Mouse (Mus musculus) ES-Bruce4 (cell line): ENCODE data around the gene Fuca2. TPM values are rescaled to one million over a fixed set of nuclear protein-coding genes. Genes with fewer than 3 reads are reported as not detected.
"Not testable (repeated sequence)": the region's sequence is repeated elsewhere in the genome, so short reads cannot be mapped to it uniquely, and the experiment has no call there.

ENCODE experiments used
- H3K27ac ChIP-seq: 2 replicates; pipeline ENCODE4 v1.5.1; 2012; ENCODE audit warnings: low read length, inconsistent platforms; ENCODE audit not compliant: insufficient read depth
- H3K27me3 ChIP-seq: 2 replicates; pipeline ENCODE4 v1.6.1; 2012; ENCODE audit warnings: mild to moderate bottlenecking, low read length, inconsistent platforms; ENCODE audit not compliant: control insufficient read depth, poor library complexity, insufficient read depth, severe bottlenecking
- H3K36me3 ChIP-seq: 2 replicates; pipeline ENCODE4 v1.6.1; 2012; ENCODE audit warnings: inconsistent platforms, mild to moderate bottlenecking, low read length, moderate library complexity; ENCODE audit not compliant: control insufficient read depth, poor library complexity, insufficient read depth, severe bottlenecking
- H3K4me1 ChIP-seq: one replicate; pipeline ENCODE4 v1.8.1; 2011; ENCODE audit warnings: low read length; ENCODE audit not compliant: control insufficient read depth, insufficient read depth
- H3K4me3 ChIP-seq: 2 replicates; pipeline ENCODE4 v1.5.1; 2011; ENCODE audit warnings: low read depth, mild to moderate bottlenecking, low read length
- H3K9ac ChIP-seq: 2 replicates; pipeline ENCODE4 v1.6.1; 2012; ENCODE audit warnings: low read depth, mild to moderate bottlenecking, inconsistent platforms; ENCODE audit not compliant: poor library complexity, severe bottlenecking
- H3K9me3 ChIP-seq: replicated peaks from 2 replicates; pipeline ENCODE4 v1.6.1; 2012; ENCODE audit warnings: mild to moderate bottlenecking, low read length, inconsistent platforms; ENCODE audit not compliant: control insufficient read depth, poor library complexity, insufficient read depth, severe bottlenecking
- CTCF ChIP-seq: IDR thresholded peaks from one replicate; pipeline ENCODE4 v1.8.1; 2011; ENCODE audit warnings: low read depth, low read length
- EP300 ChIP-seq: IDR thresholded peaks from 2 replicates; pipeline ENCODE4 v1.6.1; 2011; ENCODE audit warnings: low read depth, low read length; ENCODE audit not compliant: insufficient read depth
- POLR2A ChIP-seq: IDR thresholded peaks from one replicate; pipeline ENCODE4 v1.8.1; 2011; ENCODE audit warnings: low read length; ENCODE audit not compliant: insufficient read depth
- polyA plus RNA-seq: library from polyadenylated mRNA; stranded (reverse); fragments of >200 nt; gene quantifications from 2 replicates; pipeline ENCODE4 v1.2.4, GENCODE M21; 2011; ENCODE audit warnings: low read depth; ENCODE audit not compliant: missing spikeins, insufficient read depth, insufficient read length

Gene Fuca2
- 27.2 and 31.9 TPM in 2 replicates for polyA plus RNA-seq

DNA sequence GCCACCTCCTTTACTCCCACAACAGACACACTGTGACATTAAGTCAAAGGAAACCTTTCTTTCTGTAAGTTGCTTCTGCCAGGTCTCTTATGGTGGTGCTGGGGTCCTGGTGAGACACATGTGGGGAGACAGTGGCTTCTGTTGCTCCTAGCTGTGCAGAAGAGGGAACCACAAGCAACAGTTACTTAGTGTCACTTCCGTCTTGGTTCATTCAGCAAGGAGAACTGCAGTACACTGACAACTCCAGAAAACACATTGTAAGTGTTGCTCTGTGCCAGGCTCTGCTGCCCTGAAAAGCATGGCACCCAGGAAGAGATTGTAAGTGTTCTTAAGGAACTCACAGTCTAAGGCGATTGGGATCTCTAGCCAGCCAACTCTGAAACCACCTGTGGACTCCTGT is at the start of gene Fuca2:
Fuca2 (plus strand) TSS at position 210 of the 400 bp plus-strand sequence.
- peaks cover 2% of the 10 kb centered on the region for H3K4me1 ChIP-seq
- H3K4me3 ChIP-seq, result no peak within 1 kb of the TSS
- no peak within 1 kb of the TSS for H3K9ac ChIP-seq
- no peak within 1 kb of the TSS for H3K27ac ChIP-seq
- H3K36me3 ChIP-seq, result no peaks in the 10 kb centered on the region
- H3K27me3 ChIP-seq, result no peaks in the 10 kb centered on the region
- TF ChIP-seq POLR2A (no peak), CTCF (no peak), EP300 (no peak)
- H3K9me3 ChIP-seq, result no peaks in the 10 kb centered on the region

- Histone ChIP-seq H3K27ac (no peak overlapping the region), H3K9me3 (0 out of 2 replicates have a peak, but pooled peaks cover 5% of the 10 kb centered on the region), H3K4me1 (no peaks in the 10 kb centered on the region), H3K36me3 (no peaks in the 10 kb centered on the region), H3K4me3 (no peak overlapping the region), H3K9ac (no peak overlapping the region), H3K27me3 (no peaks in the 10 kb centered on the region)
- TF ChIP-seq EP300, result no peak
- TF ChIP-seq POLR2A, result no peak
- TF ChIP-seq CTCF, result no peak
These were observed 47.7 kb upstream of the Fuca2 start for GRCm38 (mm10) chr10:13451640-13452039.

- Histone ChIP-seq H3K27ac (no peak overlapping the region), H3K9ac (no peak overlapping the region)
These were observed 45.9 kb upstream of the Fuca2 start for GRCm38 (mm10) chr10:13453200-13453990.

GRCm38 (mm10) chr10:13464295-13464694 is 35.0 kb upstream of the Fuca2 start:
- H3K27me3 ChIP-seq, H3K27ac ChIP-seq, H3K9ac ChIP-seq, H3K36me3 ChIP-seq, H3K4me3 ChIP-seq, H3K9me3 ChIP-seq, H3K4me1 ChIP-seq: not testable (repeated sequence)

More at GRCm38 (mm10) chr10:13453200-13453990, 45.9 kb upstream of the Fuca2 start:
- no peaks in the 10 kb centered on the region for H3K27me3 ChIP-seq
- H3K4me3 ChIP-seq, result no peak overlapping the region
- H3K9me3 ChIP-seq, result 0 out of 2 replicates have a peak, but pooled peaks cover 5% of the 10 kb centered on the region
- H3K36me3 ChIP-seq, result no peaks in the 10 kb centered on the region
- TF ChIP-seq CTCF, result no peak
- TF ChIP-seq POLR2A, result no peak
- no peaks in the 10 kb centered on the region for H3K4me1 ChIP-seq

DNA sequence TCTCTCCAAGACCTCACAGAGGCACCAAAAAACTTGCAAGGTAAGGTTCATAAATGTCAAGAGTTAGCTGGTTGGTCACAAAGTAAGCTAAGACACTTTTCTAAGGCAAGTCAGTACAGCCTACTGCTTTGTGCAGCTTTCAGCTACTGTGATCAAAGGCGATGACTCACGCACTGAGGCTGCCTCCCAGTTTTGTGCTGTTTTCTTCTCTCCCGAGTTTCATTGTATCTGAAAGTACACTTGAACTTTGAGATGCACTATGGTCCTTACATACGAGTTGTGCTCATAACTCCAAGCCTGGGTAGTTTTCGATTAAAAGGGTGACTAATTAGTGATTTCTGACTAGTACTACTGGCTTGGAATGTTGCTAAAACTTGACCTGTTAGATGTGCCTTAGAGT is 32.4 kb upstream of the Fuca2 start:
- Histone ChIP-seq H3K27ac (no peak overlapping the region), H3K36me3 (no peaks in the 10 kb centered on the region), H3K9me3 (no peaks in the 10 kb centered on the region), H3K4me3 (no peak overlapping the region), H3K27me3 (no peaks in the 10 kb centered on the region), H3K4me1 (no peaks in the 10 kb centered on the region), H3K9ac (no peak overlapping the region)
- TF ChIP-seq POLR2A, result no peak
- TF ChIP-seq CTCF, result no peak
- TF ChIP-seq EP300, result no peak

DNA sequence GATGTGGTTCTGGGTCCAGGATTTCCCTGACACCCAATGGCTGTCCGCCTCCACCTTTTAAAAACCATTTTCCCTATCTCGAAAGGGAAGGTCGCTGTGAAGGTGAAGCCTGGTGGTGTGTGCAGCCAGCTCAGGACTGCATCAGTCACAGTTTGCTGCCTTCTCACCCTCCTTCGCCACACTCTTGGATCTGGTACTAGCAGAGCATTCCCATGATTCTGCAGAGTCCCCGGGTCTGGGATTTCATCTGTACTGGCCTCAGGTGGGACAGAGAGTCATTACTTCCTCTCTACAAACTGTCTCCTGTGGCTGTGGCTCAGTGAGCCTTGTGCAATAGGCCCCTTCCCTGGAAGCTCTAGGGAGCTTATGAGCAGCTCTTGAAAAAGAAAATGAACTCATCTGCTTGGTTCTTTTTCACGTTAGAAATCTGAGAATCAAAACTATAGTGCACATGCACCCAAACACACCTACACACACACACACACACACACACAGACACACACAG is 31.3 kb upstream of the Fuca2 start:
- H3K4me1 ChIP-seq, H3K9ac ChIP-seq, H3K4me3 ChIP-seq, H3K9me3 ChIP-seq, H3K27me3 ChIP-seq, H3K36me3 ChIP-seq, H3K27ac ChIP-seq: not testable (repeated sequence)
